Mouse (Mus musculus): ENCODE measurements around the gene Gapdhs. TPM values are rescaled to one million over a fixed set of nuclear protein-coding genes. Genes with fewer than 3 reads are reported as not detected.

The Gapdhs gene
- total and polyA plus RNA-seq, 3 experiments: 0.49 TPM; not detected in 2

DNA sequence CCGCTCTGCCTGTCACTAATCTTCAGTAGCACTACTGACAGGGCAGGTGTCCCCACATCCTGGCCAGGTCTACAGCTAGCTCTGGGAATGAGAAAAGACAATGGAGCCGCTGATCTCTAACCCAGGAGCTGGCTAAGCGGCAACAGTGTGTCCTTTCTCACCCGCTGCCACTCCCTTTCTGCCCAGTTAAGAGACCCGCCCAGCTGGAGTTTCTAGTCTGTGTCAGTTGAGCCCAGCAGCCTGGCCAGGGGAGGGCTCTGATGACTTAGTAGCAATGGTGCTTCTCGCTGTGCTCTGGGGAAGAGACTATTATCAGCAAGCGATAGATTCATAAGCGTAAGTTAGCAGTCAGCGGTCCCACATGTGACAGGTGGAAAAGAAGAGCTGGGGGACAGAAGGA is 25.8 kb upstream of the Gapdhs start:
- Histone ChIP-seq H3K4me1 (ENCODE audit: control insufficient read depth in 1 of 2, insufficient read depth in 2 of 2, low read length in 2 of 2) (no peaks in the 10 kb centered on the region), H3K9me3 (replicated peaks; ENCODE audit: insufficient read depth, low read length) (no peaks in the 10 kb centered on the region), H3K4me3 (ENCODE audit: control insufficient read depth in 1 of 2, insufficient read depth in 1 of 2, low read depth in 2 of 2, low read length in 2 of 2) (no peak overlapping the region), H3K27ac (ENCODE audit: control insufficient read depth, low read depth, low read length) (no peak overlapping the region), H3K79me2 (ENCODE audit: control insufficient read depth, insufficient read depth, low read length, poor library complexity) (no peaks in the 10 kb centered on the region), H3K9ac (ENCODE audit: control insufficient read depth, low read depth, low read length, poor library complexity, severe bottlenecking) (no peak overlapping the region), H3K36me3 (ENCODE audit: control insufficient read depth in 1 of 2, insufficient read depth in 2 of 2, low read length in 2 of 2) (no peaks in the 10 kb centered on the region), H3K27me3 (ENCODE audit: control insufficient read depth in 1 of 2, insufficient read depth in 2 of 2, low read length in 2 of 2) (peaks cover 5 to 9% of the 10 kb centered on the region in 2 experiments)
- DNase-seq (ENCODE audit: low read depth, low spot score): no peak
- no peak for TF ChIP-seq NELFE (IDR thresholded peaks at IDR 0.05; ENCODE audit: low read depth, low read length)
- TF ChIP-seq NRF1 (IDR thresholded peaks at IDR 0.05; ENCODE audit: insufficient read depth, low read depth, low read length, poor library complexity, severe bottlenecking): no peak
- no peak for TF ChIP-seq SIN3A (IDR thresholded peaks at IDR 0.05; ENCODE audit: low read length)
- TF ChIP-seq MXI1 (IDR thresholded peaks at IDR 0.05; ENCODE audit: low read depth, low read length): no peak
- TF ChIP-seq CTCF (IDR thresholded peaks at IDR 0.05 in 2 of 3, conservative IDR thresholded peaks at IDR 0.05 in 1 of 3; ENCODE audit: control insufficient read depth in 1 of 3, insufficient read depth in 1 of 3, low read depth in 2 of 3, low read length in 3 of 3, poor library complexity in 1 of 3, severe bottlenecking in 1 of 3): no peak
- no peak for TF ChIP-seq TBP (IDR thresholded peaks at IDR 0.05; ENCODE audit: low read depth, low read length)
- no peak for TF ChIP-seq MAX (IDR thresholded peaks at IDR 0.05; ENCODE audit: low read length)
- no peak for TF ChIP-seq ZKSCAN1 (IDR thresholded peaks at IDR 0.05; ENCODE audit: low read depth, low read length)
- TF ChIP-seq POLR2AphosphoS2 (IDR thresholded peaks at IDR 0.05; ENCODE audit: low read length): no peak
- no peak for TF ChIP-seq EP300 (IDR thresholded peaks at IDR 0.05; ENCODE audit: low read depth in 1 of 2, low read length in 2 of 2)
- no peak for TF ChIP-seq HCFC1 (IDR thresholded peaks at IDR 0.05; ENCODE audit: low read depth, low read length)
- TF ChIP-seq SMC3 (IDR thresholded peaks at IDR 0.05; ENCODE audit: low read depth, low read length): no peak
- TF ChIP-seq E2F4 (IDR thresholded peaks at IDR 0.05; ENCODE audit: borderline replicate concordance, low read depth, low read length): no peak
- no peak for TF ChIP-seq RCOR1 (IDR thresholded peaks at IDR 0.05; ENCODE audit: low read depth, low read length)
- TF ChIP-seq MYC (IDR thresholded peaks at IDR 0.05; ENCODE audit: low read depth, low read length): no peak
- TF ChIP-seq BHLHE40 (IDR thresholded peaks at IDR 0.05; ENCODE audit: borderline replicate concordance, low read depth, low read length): no peak
- no peak for TF ChIP-seq KAT2A (conservative IDR thresholded peaks at IDR 0.05; ENCODE audit: low read depth, low read length)
- no peak for TF ChIP-seq MYB (IDR thresholded peaks at IDR 0.05; ENCODE audit: low read depth, low read length)

DNA sequence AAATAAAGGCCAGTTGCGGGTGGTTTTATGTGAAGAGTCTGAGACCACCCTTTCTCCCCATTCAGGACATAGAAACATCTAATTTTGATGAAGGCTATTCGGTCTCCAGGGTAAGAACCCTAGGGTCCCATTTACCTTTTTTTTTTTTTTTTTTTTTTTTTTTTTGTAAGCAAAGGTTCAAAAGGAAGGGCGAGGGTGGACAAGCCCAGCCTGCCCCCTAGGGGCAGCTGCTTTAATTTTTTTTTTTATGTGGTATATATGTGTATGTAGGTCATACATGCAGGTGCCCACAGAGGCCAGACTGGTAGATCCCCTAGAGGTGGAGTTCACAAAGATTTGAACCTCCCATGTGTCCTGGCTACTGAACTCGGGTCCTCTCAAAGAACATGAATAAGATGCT is 22.9 kb upstream of the Gapdhs start:
- DNase-seq (ENCODE audit: low read depth, low spot score): peak; percentile 41
- Histone ChIP-seq H3K36me3 (ENCODE audit: control insufficient read depth in 1 of 2, insufficient read depth in 2 of 2, low read length in 2 of 2) (no peaks in the 10 kb centered on the region), H3K27ac (ENCODE audit: control insufficient read depth, low read depth, low read length) (no peak overlapping the region), H3K4me3 (ENCODE audit: control insufficient read depth in 1 of 2, insufficient read depth in 1 of 2, low read depth in 2 of 2, low read length in 2 of 2) (no peak overlapping the region), H3K79me2 (ENCODE audit: control insufficient read depth, insufficient read depth, low read length, poor library complexity) (no peaks in the 10 kb centered on the region), H3K4me1 (ENCODE audit: control insufficient read depth in 1 of 2, insufficient read depth in 2 of 2, low read length in 2 of 2) (no peaks in the 10 kb centered on the region; a peak in 1 of 4 replicates), H3K27me3 (ENCODE audit: control insufficient read depth in 1 of 2, insufficient read depth in 2 of 2, low read length in 2 of 2) (peaks cover 5 to 11% of the 10 kb centered on the region in 2 experiments), H3K9me3 (replicated peaks; ENCODE audit: insufficient read depth, low read length) (no peaks in the 10 kb centered on the region), H3K9ac (ENCODE audit: control insufficient read depth, low read depth, low read length, poor library complexity, severe bottlenecking) (no peak overlapping the region)
- no peak for TF ChIP-seq MAX (IDR thresholded peaks at IDR 0.05; ENCODE audit: low read length)
- peak; percentile 89 for TF ChIP-seq ZNF384 (IDR thresholded peaks at IDR 0.05; ENCODE audit: low read depth, low read length)
- peak; percentile 55 for TF ChIP-seq RAD21 (IDR thresholded peaks at IDR 0.05; ENCODE audit: low read depth, low read length)
- TF ChIP-seq ETS1 (IDR thresholded peaks at IDR 0.05; ENCODE audit: low read depth, low read length): no peak
- peak; percentile 42 for TF ChIP-seq SMC3 (IDR thresholded peaks at IDR 0.05; ENCODE audit: low read depth, low read length)
- no peak for TF ChIP-seq ZKSCAN1 (IDR thresholded peaks at IDR 0.05; ENCODE audit: low read depth, low read length)
- TF ChIP-seq ZC3H11A (IDR thresholded peaks at IDR 0.05; ENCODE audit: low read depth, low read length): peak; percentile 33; the same call in 1 of the 2 replicates
- TF ChIP-seq CTCF (IDR thresholded peaks at IDR 0.05 in 2 of 3, conservative IDR thresholded peaks at IDR 0.05 in 1 of 3; ENCODE audit: control insufficient read depth in 1 of 3, insufficient read depth in 1 of 3, low read depth in 2 of 3, low read length in 3 of 3, poor library complexity in 1 of 3, severe bottlenecking in 1 of 3): peak; percentile 32 to 56 (median 52); a peak in 5 of 6 replicates

Measured in MEL (cell line).